9 mouse cellular contexts compared by ENCODE assay signal in genomic region chr1:51267125-51267524, GRCm38 (mm10). TPM values are rescaled to one million over a fixed set of nuclear protein-coding genes. Genes with fewer than 3 reads are reported as not detected.
DNase-seq lines count a peak whose midpoint lies in the region; ATAC-seq and TF ChIP-seq lines count a peak whose summit lies in the region.
"Had no signal": no experiment of that assay in that cellular context is flagged by ENCODE, and none has a peak within 500 bp of the region (broad histone marks: within the 10 kb centered on the region; RNA-seq: fewer than 3 reads in every experiment).

No protein-coding gene starts in this region.

- no peaks in the 10 kb centered on the region for H3K9me3 ChIP-seq in kidney, postnatal 0 days (replicated peaks; ENCODE audit: low read length)
- H3K9me3 ChIP-seq in midbrain, embryonic 10.5 days (replicated peaks): no peaks in the 10 kb centered on the region
- H3K9me3 ChIP-seq in intestine, embryonic 15.5 days: no peaks in the 10 kb centered on the region

- H3K9ac ChIP-seq in kidney, postnatal 0 days (ENCODE audit: low read depth, low read length): no peak overlapping the region
- no peak overlapping the region for H3K9ac ChIP-seq in intestine, embryonic 15.5 days

- H3K4me2 ChIP-seq in kidney, postnatal 0 days (ENCODE audit: low read length): no peak overlapping the region
- H3K4me2 ChIP-seq in intestine, embryonic 15.5 days (replicated peaks): no peak overlapping the region

- H3K4me1 ChIP-seq in kidney, postnatal 0 days (replicated peaks; ENCODE audit: insufficient read depth, low read length): peaks cover 12% of the 10 kb centered on the region; the same call in 1 of the 2 replicates
- H3K4me1 ChIP-seq in brown adipose tissue, adult 24 weeks (ENCODE audit: control insufficient read depth, insufficient read depth, insufficient read length, low read length): peaks cover 27% of the 10 kb centered on the region; the same call in 1 of the 2 replicates
- 0 out of 2 replicates have a peak, but pooled peaks cover 5% of the 10 kb centered on the region for H3K4me1 ChIP-seq in midbrain, embryonic 10.5 days
- H3K4me1 ChIP-seq in intestine, embryonic 15.5 days (replicated peaks): no peaks in the 10 kb centered on the region; the same call in 1 of the 2 replicates

- 23% methylated on average over 5 of the region's 5 CpGs for WGBS in kidney, postnatal 0 days
- 73% methylated on average over 5 of the region's 5 CpGs for WGBS in midbrain, embryonic 10.5 days
- WGBS in intestine, embryonic 15.5 days: 54% methylated on average over 5 of the region's 5 CpGs

- no peaks in the 10 kb centered on the region for H3K36me3 ChIP-seq in kidney, postnatal 0 days (ENCODE audit: insufficient read depth, low read length)
- H3K36me3 ChIP-seq in midbrain, embryonic 10.5 days: no peaks in the 10 kb centered on the region
- no peaks in the 10 kb centered on the region for H3K36me3 ChIP-seq in intestine, embryonic 15.5 days

- H3K27ac ChIP-seq in kidney, postnatal 0 days: 0 out of 2 replicates have a peak overlapping the region, but pooled peaks have one; percentile 15
- H3K27ac ChIP-seq in brown adipose tissue, adult 24 weeks (replicated peaks; ENCODE audit: low read depth, low read length): peak overlapping the region; percentile 95
- H3K27ac ChIP-seq in midbrain, embryonic 10.5 days (replicated peaks): no peak overlapping the region
- H3K27ac ChIP-seq in intestine, embryonic 15.5 days: no peak overlapping the region

- ATAC-seq in kidney, postnatal 0 days (replicated peaks; ENCODE audit: low FRiP score, low read depth): no peak
- ATAC-seq in intestine, embryonic 15.5 days: no peak
- ATAC-seq: Patski had no signal

- H3K4me3 ChIP-seq in kidney, postnatal 0 days (replicated peaks; ENCODE audit: low read depth, low read length): no peak overlapping the region
- peak overlapping the region; percentile 8; the same call in 1 of the 2 replicates for H3K4me3 ChIP-seq in brown adipose tissue, adult 24 weeks (ENCODE audit: insufficient read depth, low read depth, low read length)
- no peak overlapping the region for H3K4me3 ChIP-seq in midbrain, embryonic 10.5 days
- H3K4me3 ChIP-seq in intestine, embryonic 15.5 days (replicated peaks): no peak overlapping the region

- no peak for TF ChIP-seq CTCF in kidney, postnatal 0 days (IDR thresholded peaks at IDR 0.05; ENCODE audit: low read depth)

- DNase-seq in kidney, postnatal 0 days (ENCODE audit: low spot score): peak; percentile 35
- no peak for DNase-seq in kidney, adult 8-10 months
- peak; percentile 38 for DNase-seq in forelimb bud, embryonic 11.5 days (ENCODE audit: low read depth, low spot score)
- peak; percentile 24 to 46 for DNase-seq in layer of hippocampus, postnatal 14 days (ENCODE audit: low spot score in 2 of 2)
- no peak for DNase-seq in testis, postnatal 10 days (ENCODE audit: low spot score)
- no peak for DNase-seq in midbrain, embryonic 10.5 days (ENCODE audit: low spot score)

- H3K27me3 ChIP-seq in kidney, postnatal 0 days (ENCODE audit: insufficient read depth, low read length): no peaks in the 10 kb centered on the region
- no peaks in the 10 kb centered on the region for H3K27me3 ChIP-seq in midbrain, embryonic 10.5 days (ENCODE audit: low read depth, poor library complexity, severe bottlenecking)
- no peaks in the 10 kb centered on the region for H3K27me3 ChIP-seq in intestine, embryonic 15.5 days (replicated peaks)
- H3K27me3 ChIP-seq: Patski had no signal

RNA-seq across cellular contexts. Expression of gene Cavin2, which starts 21.8 kb away (rescaled TPM):
- polyA plus RNA-seq in kidney, postnatal 0 days (2015; fragmentation: Nextera tagmentation; extraction: Ambion mirVana): 30.8 and 32.1 TPM in 2 replicates
- polyA plus RNA-seq in brown adipose tissue, adult 24 weeks (2012; ENCODE audit: insufficient read depth, insufficient read length, missing spikeins): 104 and 140 TPM in 2 replicates
- total RNA-seq in layer of hippocampus, postnatal 14 days (2021): 1 to 10 TPM; 6.3 to 8.1 TPM
- polyA plus RNA-seq in midbrain, embryonic 10.5 days (2016; fragmentation: Nextera tagmentation; extraction: Ambion mirVana): 2.0 and 3.1 TPM in 2 replicates
- polyA plus RNA-seq in intestine, embryonic 15.5 days (2015; fragmentation: Nextera tagmentation; extraction: Ambion mirVana): 74.8 and 83.0 TPM in 2 replicates

Comparison
In these comparisons a context has a peak if more than half of its experiments do, and no peak if none do; other contexts are left out.
1. DNase-seq: peak in kidney, postnatal 0 days (single experiment), forelimb bud, embryonic 11.5 days (single experiment) and layer of hippocampus, postnatal 14 days (2 of 2); none in kidney, adult 8-10 months (0 of 2), testis, postnatal 10 days (single experiment) and midbrain, embryonic 10.5 days (single experiment).
2. H3K27ac ChIP-seq: peak in kidney, postnatal 0 days (single experiment) and brown adipose tissue, adult 24 weeks (single experiment); none in midbrain, embryonic 10.5 days (single experiment) and intestine, embryonic 15.5 days (single experiment).